Mouse (Mus musculus) ES-E14 (cell line): ENCODE measurements around the gene Kcnj11.

Experiments
- CHD2 ChIP-seq: IDR thresholded peaks from 2 replicates; pipeline ENCODE4 v1.6.1; 2014; ENCODE audit warnings: mild to moderate bottlenecking, low read depth, low read length, inconsistent platforms
- HCFC1 ChIP-seq: IDR thresholded peaks from 2 replicates; pipeline ENCODE4 v1.6.1; 2012; ENCODE audit warnings: low read length, inconsistent platforms, borderline replicate concordance; ENCODE audit not compliant: insufficient read depth
- ZC3H11A ChIP-seq: IDR thresholded peaks from 2 replicates; pipeline ENCODE4 v1.6.1; 2012; ENCODE audit warnings: low read depth, mild to moderate bottlenecking, inconsistent platforms, low read length, borderline replicate concordance
- ZNF384 ChIP-seq: IDR thresholded peaks from 2 replicates; pipeline ENCODE4 v1.6.1; 2012; ENCODE audit warnings: low read depth, low read length, inconsistent platforms

GRCm38 (mm10) chr7:46132229-46132628 lies 31.7 kb upstream of the Kcnj11 start:
- TF ChIP-seq ZNF384: no peak
- no peak for TF ChIP-seq ZC3H11A
- no peak for TF ChIP-seq HCFC1
- no peak for TF ChIP-seq CHD2
